Mouse (Mus musculus) cortical plate, adult 2 months (tissue): ENCODE results near the gene Kirrel3.

ENCODE experiments used
- CTCF ChIP-seq: fragments of 200-500 bp; IDR thresholded peaks from 2 replicates; pipeline ENCODE4 v1.5.1; 2011; ENCODE audit warnings: mild to moderate bottlenecking, control low read depth, low read length; ENCODE audit not compliant: insufficient read depth; ENCODE audit errors: extremely low read depth
- POLR2A ChIP-seq: fragments of 200-500 bp; IDR thresholded peaks from 2 replicates; pipeline ENCODE4 v1.6.1; 2011; ENCODE audit warnings: mild to moderate bottlenecking, low read length, control low read depth; ENCODE audit not compliant: insufficient read depth; ENCODE audit errors: extremely low read depth

GRCm38 (mm10) chr9:34939621-34940020, 453.9 kb downstream of the Kirrel3 start:
- TF ChIP-seq CTCF (no peak), POLR2A (no peak)
